Mouse (Mus musculus) liver, adult 2 months (tissue): ENCODE results near the gene Cnih3. TPM values are rescaled to one million over a fixed set of nuclear protein-coding genes. Genes with fewer than 3 reads are reported as not detected.

Experiments
- DNase-seq: peaks from one replicate; pipeline ENCODE4 v3.0.0-alpha.2; 2011; ENCODE audit warnings: low read depth, low spot score; ENCODE audit errors: extremely low read depth
- H3K27ac ChIP-seq: fragments of 200-500 bp; replicated peaks from 2 replicates; pipeline ENCODE4 v1.5.1; 2012; ENCODE audit warnings: low read depth, mild to moderate bottlenecking, control low read depth, inconsistent platforms, low read length; ENCODE audit not compliant: insufficient read depth
- H3K27me3 ChIP-seq: fragments of 200-500 bp; 2 replicates; pipeline ENCODE4 v1.6.1; 2012; ENCODE audit warnings: mild to moderate bottlenecking, moderate library complexity, low read length, inconsistent platforms; ENCODE audit not compliant: control insufficient read depth, insufficient read depth
- H3K36me3 ChIP-seq: fragments of 200-500 bp; 2 replicates; pipeline ENCODE4 v1.6.1; 2012; ENCODE audit warnings: low read length, inconsistent platforms; ENCODE audit not compliant: control insufficient read depth, insufficient read depth
- H3K4me1 ChIP-seq: fragments of 200-500 bp; 2 replicates; pipeline ENCODE4 v1.6.1; 2011; ENCODE audit warnings: low read length; ENCODE audit not compliant: control insufficient read depth, insufficient read depth
- H3K4me3 ChIP-seq: fragments of 200-500 bp; 2 replicates; pipeline ENCODE4 v1.5.1; 2011; ENCODE audit warnings: low read depth, mild to moderate bottlenecking, control low read depth, low read length, moderate library complexity; ENCODE audit not compliant: insufficient read depth
- H3K79me2 ChIP-seq: fragments of 200-500 bp; 2 replicates; pipeline ENCODE4 v1.6.1; 2012; ENCODE audit warnings: inconsistent platforms, mild to moderate bottlenecking, low read length, moderate library complexity; ENCODE audit not compliant: control insufficient read depth, insufficient read depth
- H3K9ac ChIP-seq: fragments of 200-500 bp; 2 replicates; pipeline ENCODE4 v1.6.1; 2012; ENCODE audit warnings: low read depth, mild to moderate bottlenecking, control low read depth, inconsistent platforms, low read length
- CTCF ChIP-seq: fragments of 200-500 bp; IDR thresholded peaks from 2 replicates; pipeline ENCODE4 v1.5.1; 2011; ENCODE audit warnings: low read depth, low read length, control low read depth
- POLR2A ChIP-seq: fragments of 200-500 bp; IDR thresholded peaks from 2 replicates; pipeline ENCODE4 v1.6.1; 2011; ENCODE audit warnings: low read length, control low read depth; ENCODE audit not compliant: insufficient read depth; ENCODE audit errors: extremely low read depth
- WGBS: fragments of 180-500 bp; shearing (Covaris S2); methylation state at CpG from one replicate; pipeline ENCODE4 v1.1.7; 2018; 5-methylcytosine and 5-hydroxymethylcytosine counted together
- polyA plus RNA-seq: library from polyadenylated mRNA; depleted of rRNA; stranded (reverse); fragments of >200 nt; gene quantifications from 2 replicates; pipeline ENCODE4 v1.2.3, GENCODE M21; 2012
- total RNA-seq: library from RNA; depleted of rRNA; stranded (reverse); fragments of >200 nt; gene quantifications from 2 replicates; pipeline ENCODE4 v1.2.3, GENCODE M21; 2014

Gene Cnih3
- total and polyA plus RNA-seq, 2 experiments = not detected

DNA sequence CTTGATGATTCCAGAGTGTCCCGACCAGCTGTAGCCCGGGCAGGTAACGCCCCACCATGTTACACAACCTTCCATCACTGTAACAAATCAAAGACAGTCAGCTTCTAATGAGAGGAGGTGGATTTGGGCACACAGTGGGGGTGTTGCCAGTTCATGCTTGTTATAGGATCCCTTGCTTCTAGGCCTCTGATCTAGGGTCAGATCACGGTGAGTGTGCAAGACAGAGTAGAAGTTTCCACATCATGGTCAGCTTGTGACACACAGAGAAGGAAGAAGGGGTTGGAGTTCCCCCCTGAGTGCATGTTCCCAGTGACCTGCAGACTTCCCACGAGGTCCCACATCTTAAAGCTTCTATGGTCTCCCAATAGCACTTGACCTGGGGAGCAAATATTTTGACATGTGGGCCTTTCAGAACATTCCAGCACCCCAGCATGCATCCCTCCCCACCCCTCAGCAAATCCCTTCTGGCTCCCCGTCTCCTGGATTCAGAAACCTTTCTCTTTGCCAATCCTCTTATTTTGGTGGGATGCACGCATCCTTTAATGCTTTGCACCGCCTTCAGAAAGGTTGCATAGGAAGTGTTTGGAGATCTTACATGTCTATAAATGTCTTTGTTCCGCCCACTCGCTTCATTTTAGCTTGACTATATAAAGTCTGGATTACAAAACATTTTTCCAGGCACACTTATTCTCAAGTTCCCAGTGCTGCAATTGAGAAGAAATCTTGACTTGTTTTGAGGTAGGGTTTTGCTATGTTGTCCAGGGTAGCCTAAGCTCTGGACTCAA is 24.6 kb upstream of the Cnih3 start:
- TF ChIP-seq CTCF (no peak), POLR2A (no peak)
- no peak overlapping the region for H3K9ac ChIP-seq
- no peak overlapping the region for H3K27ac ChIP-seq
- no peak overlapping the region for H3K4me3 ChIP-seq
- no peaks in the 10 kb centered on the region for H3K27me3 ChIP-seq
- H3K4me1 ChIP-seq = no peaks in the 10 kb centered on the region
- DNase-seq = no peak
- H3K36me3 ChIP-seq = no peaks in the 10 kb centered on the region
- H3K79me2 ChIP-seq = no peaks in the 10 kb centered on the region
- 81% methylated on average over 10 of the region's 10 CpGs for WGBS

DNA sequence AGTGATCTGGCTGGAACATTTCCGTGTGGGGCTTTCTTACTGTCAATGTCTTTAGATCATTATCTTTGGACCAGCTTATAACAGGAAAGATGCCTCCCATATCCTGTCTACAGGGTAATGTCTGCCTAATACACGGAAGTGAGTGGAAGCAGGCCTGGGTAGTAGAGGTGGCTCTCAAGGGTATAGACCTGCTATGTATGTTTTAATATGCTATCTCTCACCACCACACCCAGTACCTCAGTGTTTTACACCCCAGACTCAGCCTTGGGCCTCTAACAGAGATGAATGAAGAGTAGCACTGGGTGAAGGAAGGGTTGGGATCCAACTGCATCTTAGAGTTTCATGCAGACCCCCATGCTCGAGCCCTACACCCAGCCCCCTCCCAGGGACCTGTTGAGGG is 23.3 kb upstream of the Cnih3 start:
- no peak overlapping the region for H3K27ac ChIP-seq
- TF ChIP-seq POLR2A = no peak
- TF ChIP-seq CTCF = no peak
- no peaks in the 10 kb centered on the region for H3K4me1 ChIP-seq
- H3K27me3 ChIP-seq = no peaks in the 10 kb centered on the region
- no peak overlapping the region for H3K4me3 ChIP-seq
- H3K36me3 ChIP-seq = no peaks in the 10 kb centered on the region
- 63% methylated on average over 3 of the region's 3 CpGs for WGBS
- DNase-seq = no peak
- no peak overlapping the region for H3K9ac ChIP-seq
- H3K79me2 ChIP-seq = no peaks in the 10 kb centered on the region

DNA sequence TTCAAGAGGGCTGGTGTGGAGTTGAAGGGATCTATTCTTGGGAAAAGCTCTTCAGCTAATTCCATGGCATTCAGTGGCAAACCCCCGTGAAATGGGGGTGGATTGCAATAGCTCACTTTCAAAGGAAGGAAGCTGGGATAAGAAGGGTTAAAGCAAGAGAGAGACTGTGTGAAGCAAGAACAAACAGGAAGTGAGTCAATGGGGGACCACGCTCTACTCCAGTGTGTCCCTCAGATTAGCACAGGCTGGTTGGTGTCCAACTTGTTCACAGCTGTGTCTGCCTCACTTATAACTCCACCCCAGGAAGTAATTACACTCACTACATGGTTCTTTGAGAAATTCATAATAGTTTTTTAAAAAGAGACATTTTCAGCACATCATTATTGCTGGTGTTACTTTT is 19.8 kb upstream of the Cnih3 start:
- no peaks in the 10 kb centered on the region for H3K27me3 ChIP-seq
- no peak for TF ChIP-seq CTCF
- no peak for TF ChIP-seq POLR2A
- 35% methylated on average over 2 of the region's 2 CpGs for WGBS
- no peaks in the 10 kb centered on the region for H3K36me3 ChIP-seq
- no peak overlapping the region for H3K27ac ChIP-seq
- no peak overlapping the region for H3K4me3 ChIP-seq
- DNase-seq = no peak
- no peak overlapping the region for H3K9ac ChIP-seq
- H3K79me2 ChIP-seq = no peaks in the 10 kb centered on the region
- H3K4me1 ChIP-seq = no peaks in the 10 kb centered on the region

DNA sequence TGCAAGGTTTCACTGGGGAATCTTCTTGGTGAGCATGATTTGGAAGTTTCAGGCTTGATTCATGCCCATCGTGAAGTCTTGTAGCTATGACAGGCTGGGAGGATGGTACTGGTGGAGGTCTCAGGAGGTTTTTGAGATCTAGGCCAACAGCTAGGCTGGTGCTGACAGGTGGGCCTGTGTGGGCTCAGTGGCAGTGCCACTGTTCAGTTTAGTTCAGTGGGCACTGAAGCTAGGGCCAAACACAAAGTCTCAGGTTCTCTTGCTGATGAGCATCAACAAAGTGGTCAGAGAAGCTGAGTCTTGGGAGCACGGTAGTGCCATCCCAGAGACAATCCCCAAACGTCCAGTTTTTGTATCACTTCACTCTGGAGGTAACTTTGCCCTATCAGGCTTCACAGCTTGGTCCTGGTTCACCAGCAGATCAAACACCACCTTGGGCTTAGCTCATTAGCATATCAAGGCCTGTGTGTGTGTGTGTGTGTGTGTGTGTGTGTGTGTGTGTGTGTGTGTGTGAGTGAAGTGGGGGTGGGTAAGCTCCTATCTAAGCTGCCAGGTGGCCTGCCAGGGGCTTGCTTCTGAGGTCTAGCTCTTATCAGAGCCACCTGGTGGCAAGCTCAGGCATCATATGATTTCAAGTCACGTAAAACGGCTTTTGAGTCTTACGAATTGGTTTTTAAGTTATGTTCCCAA is 18.0 kb upstream of the Cnih3 start:
- TF ChIP-seq CTCF = no peak
- TF ChIP-seq POLR2A = no peak
- H3K79me2 ChIP-seq = no peaks in the 10 kb centered on the region
- H3K4me3 ChIP-seq = no peak overlapping the region
- H3K27ac ChIP-seq = no peak overlapping the region
- no peak overlapping the region for H3K9ac ChIP-seq
- no peaks in the 10 kb centered on the region for H3K27me3 ChIP-seq
- H3K36me3 ChIP-seq = no peaks in the 10 kb centered on the region
- H3K4me1 ChIP-seq = no peaks in the 10 kb centered on the region
- WGBS = 90% methylated on average over 6 of the region's 6 CpGs
- no peak for DNase-seq

DNA sequence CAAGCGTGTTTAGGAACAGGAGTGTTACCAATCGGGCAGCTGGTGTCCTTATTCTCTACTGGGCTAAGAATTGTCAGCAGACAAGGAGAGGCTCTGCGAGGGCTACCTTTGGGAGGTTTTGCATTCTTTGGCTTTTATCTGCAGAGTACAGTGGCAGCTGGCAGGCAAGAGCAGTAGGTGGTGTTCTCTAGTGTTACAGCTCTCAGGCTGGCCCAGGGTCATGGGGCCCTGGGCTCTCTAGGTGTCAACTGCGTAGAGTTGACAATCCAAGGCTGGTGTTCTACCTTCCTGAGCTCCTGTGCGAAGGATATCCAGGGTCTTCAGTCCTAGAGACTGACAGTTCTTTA is 17.4 kb upstream of the Cnih3 start:
- no peak for TF ChIP-seq POLR2A
- TF ChIP-seq CTCF = no peak
- H3K9ac ChIP-seq = no peak overlapping the region
- H3K27ac ChIP-seq = no peak overlapping the region
- H3K79me2 ChIP-seq = no peaks in the 10 kb centered on the region
- H3K4me1 ChIP-seq = no peaks in the 10 kb centered on the region
- H3K4me3 ChIP-seq = no peak overlapping the region
- H3K27me3 ChIP-seq = no peaks in the 10 kb centered on the region
- 94% methylated on average over 5 of the region's 5 CpGs for WGBS
- H3K36me3 ChIP-seq = no peaks in the 10 kb centered on the region
- no peak for DNase-seq

DNA sequence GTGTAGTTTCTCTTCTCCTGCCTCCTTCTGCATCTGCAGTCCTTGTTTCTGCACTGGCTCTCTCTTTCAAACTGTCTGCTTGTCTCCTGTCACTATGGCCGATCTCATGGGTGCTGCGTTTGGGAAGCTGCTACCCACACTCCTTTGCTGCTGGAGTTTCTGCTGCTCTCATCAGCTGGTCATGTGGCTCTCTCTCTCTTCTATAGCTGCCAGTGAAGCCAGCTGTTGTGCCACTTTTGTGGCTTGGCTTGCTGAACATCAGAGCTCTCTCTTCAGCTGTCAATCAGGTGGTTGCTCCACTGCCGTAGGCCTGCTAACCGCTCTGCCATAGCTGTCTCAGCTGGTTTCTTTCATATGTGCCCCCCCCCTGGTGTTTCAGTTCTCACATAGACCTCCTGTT is 17.0 kb upstream of the Cnih3 start:
- Histone ChIP-seq H3K27me3 (no peaks in the 10 kb centered on the region), H3K4me3 (no peak overlapping the region), H3K79me2 (no peaks in the 10 kb centered on the region), H3K4me1 (no peaks in the 10 kb centered on the region), H3K36me3 (no peaks in the 10 kb centered on the region), H3K27ac (no peak overlapping the region), H3K9ac (no peak overlapping the region)
- 95% methylated on average over 4 of the region's 4 CpGs for WGBS
- no peak for DNase-seq
- TF ChIP-seq CTCF (no peak), POLR2A (no peak)
